Mouse (Mus musculus): Measurements from ENCODE around the gene Prim1.

DNA sequence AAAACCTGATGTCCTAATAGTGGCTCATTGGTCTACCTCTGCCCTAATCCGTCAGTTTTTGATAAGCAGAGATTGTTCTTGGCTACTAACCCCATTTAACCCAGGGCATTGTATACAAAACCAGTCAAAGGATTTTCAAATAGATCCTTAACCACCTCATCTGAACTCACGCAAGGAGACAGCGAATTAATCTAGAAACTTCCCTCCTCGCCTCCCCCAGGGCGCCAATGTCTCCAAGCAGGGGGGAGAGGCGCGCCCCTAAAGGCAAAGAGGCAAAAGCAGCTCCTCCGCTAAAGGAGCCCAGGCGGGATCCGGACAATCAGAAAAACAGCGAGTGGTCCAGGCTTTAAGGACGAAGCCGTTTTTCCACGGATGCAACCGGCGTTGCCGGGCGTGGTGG is 43.2 kb downstream of the Prim1 start:
- TF ChIP-seq CTCF (IDR thresholded peaks at IDR 0.05; ENCODE audit: borderline replicate concordance, extremely low read depth, insufficient read depth, insufficient read length), result no peak
- no peak for TF ChIP-seq POLR2A (IDR thresholded peaks at IDR 0.05; ENCODE audit: borderline replicate concordance, extremely low read depth, insufficient read depth, insufficient read length, poor library complexity, severe bottlenecking)
